Mouse (Mus musculus) thymus, adult 2 months (tissue): Measurements from ENCODE around the gene Trim23.

Source experiments
- CTCF ChIP-seq: fragments of 200-500 bp; IDR thresholded peaks from 2 replicates; pipeline ENCODE4 v1.5.1; 2012; ENCODE audit warnings: mild to moderate bottlenecking, control low read depth, low read length, moderate library complexity, borderline replicate concordance; ENCODE audit not compliant: control insufficient read depth, poor library complexity, insufficient read depth; ENCODE audit errors: extremely low read depth
- POLR2A ChIP-seq: fragments of 200-500 bp; IDR thresholded peaks from 2 replicates; pipeline ENCODE4 v1.6.1; 2012; ENCODE audit warnings: mild to moderate bottlenecking, low read length, control low read depth, moderate library complexity; ENCODE audit not compliant: control insufficient read depth, poor library complexity, insufficient read depth; ENCODE audit errors: extremely low read depth

DNA sequence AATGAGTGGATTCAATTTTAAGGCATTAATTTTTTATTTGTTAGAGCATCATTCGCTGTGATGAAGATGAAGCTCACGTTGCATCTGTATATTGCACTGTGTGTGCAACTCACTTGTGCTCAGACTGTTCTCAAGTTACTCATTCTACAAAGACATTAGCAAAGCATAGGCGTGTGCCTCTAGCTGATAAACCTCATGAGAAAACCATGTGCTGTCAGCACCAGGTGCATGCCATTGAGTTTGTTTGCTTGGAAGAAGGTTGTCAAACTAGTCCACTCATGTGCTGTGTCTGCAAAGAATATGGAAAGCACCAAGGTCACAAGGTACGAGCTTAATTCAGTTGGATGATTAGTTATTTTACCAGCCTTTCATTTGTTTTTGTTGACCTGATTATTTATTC, 8.8 kb downstream of the Trim23 start:
- TF ChIP-seq POLR2A (no peak), CTCF (no peak)
